Mouse (Mus musculus): ENCODE measurements around the gene Myh9.

- TF ChIP-seq ZNF384 (IDR thresholded peaks at IDR 0.05; ENCODE audit: low read depth, low read length): no peak
- TF ChIP-seq CHD2 (IDR thresholded peaks at IDR 0.05; ENCODE audit: low read depth, low read length): no peak
- TF ChIP-seq MAFK (IDR thresholded peaks at IDR 0.05; ENCODE audit: insufficient read depth, low read depth, low read length): no peak
- TF ChIP-seq HCFC1 (IDR thresholded peaks at IDR 0.05; ENCODE audit: borderline replicate concordance, insufficient read depth, low read length): no peak
- TF ChIP-seq ZC3H11A (IDR thresholded peaks at IDR 0.05; ENCODE audit: borderline replicate concordance, low read depth, low read length): no peak
These were observed 92.3 kb downstream of the Myh9 start for GRCm38 (mm10) chr15:77749717-77750116.

Measured in ES-E14 (cell line).